In genomic region chr3:17214031-17214430, GRCm38 (mm10) we compare ENCODE assay signal across 25 mouse cellular contexts.
DNase-seq lines count a peak whose midpoint lies in the region; ATAC-seq lines count a peak whose summit lies in the region.
"Had no signal": no experiment of that assay in that cellular context is flagged by ENCODE, and none has a peak within 500 bp of the region (broad histone marks: within the 10 kb centered on the region; RNA-seq: fewer than 3 reads in every experiment).

No protein-coding gene starts in this region.

- ATAC-seq in forebrain, embryonic 12.5 days (ENCODE audit: low FRiP score), result 0 out of 2 replicates have a peak, but pooled peaks have one; percentile 39
- no peak for ATAC-seq in forebrain, embryonic 15.5 days (replicated peaks)
- peak; percentile 45; the same call in 1 of the 2 replicates for ATAC-seq in midbrain, embryonic 11.5 days (ENCODE audit: low FRiP score)
- ATAC-seq in embryonic facial prominence, embryonic 14.5 days (ENCODE audit: low read depth), result no peak
- ATAC-seq in neural tube, embryonic 14.5 days (ENCODE audit: low read depth), result peak; percentile 72; the same call in 1 of the 2 replicates
- no peak for ATAC-seq in monocyte, adult 5-6 weeks (replicated peaks; ENCODE audit: insufficient number of reproducible peaks, low FRiP score, low TSS enrichment, poor library complexity, severe bottlenecking)
- ATAC-seq: intestine, embryonic 15.5 days had no signal

- no peaks in the 10 kb centered on the region for H3K9me3 ChIP-seq in forebrain, embryonic 12.5 days
- no peaks in the 10 kb centered on the region for H3K9me3 ChIP-seq in forebrain, embryonic 15.5 days
- no peaks in the 10 kb centered on the region for H3K9me3 ChIP-seq in midbrain, embryonic 11.5 days (ENCODE audit: control insufficient read depth, low read length)
- H3K9me3 ChIP-seq in midbrain, embryonic 10.5 days (replicated peaks), result no peaks in the 10 kb centered on the region
- no peaks in the 10 kb centered on the region for H3K9me3 ChIP-seq in embryonic facial prominence, embryonic 14.5 days (ENCODE audit: control insufficient read depth, low read length)
- no peaks in the 10 kb centered on the region for H3K9me3 ChIP-seq in neural tube, embryonic 14.5 days (ENCODE audit: control insufficient read depth, low read length)
- H3K9me3 ChIP-seq: heart, embryonic 12.5 days; hindbrain, embryonic 15.5 days; intestine, embryonic 15.5 days; limb, embryonic 15.5 days; liver, embryonic 15.5 days; lung, embryonic 15.5 days; megakaryocyte, embryonic 14.5 days had no signal

- no peak overlapping the region for H3K4me2 ChIP-seq in forebrain, embryonic 12.5 days
- no peak overlapping the region for H3K4me2 ChIP-seq in forebrain, embryonic 15.5 days (replicated peaks)
- no peak overlapping the region for H3K4me2 ChIP-seq in midbrain, embryonic 11.5 days
- H3K4me2 ChIP-seq in embryonic facial prominence, embryonic 14.5 days (ENCODE audit: low read depth, low read length), result no peak overlapping the region
- no peak overlapping the region for H3K4me2 ChIP-seq in neural tube, embryonic 14.5 days (ENCODE audit: low read depth, low read length)
- H3K4me2 ChIP-seq: heart, embryonic 12.5 days; hindbrain, embryonic 15.5 days; intestine, embryonic 15.5 days; limb, embryonic 15.5 days; liver, embryonic 15.5 days; lung, embryonic 15.5 days had no signal

- H3K9ac ChIP-seq in forebrain, embryonic 12.5 days, result no peak overlapping the region
- no peak overlapping the region for H3K9ac ChIP-seq in forebrain, embryonic 15.5 days (replicated peaks)
- no peak overlapping the region for H3K9ac ChIP-seq in midbrain, embryonic 11.5 days (ENCODE audit: low read length)
- H3K9ac ChIP-seq in embryonic facial prominence, embryonic 14.5 days (ENCODE audit: low read depth, low read length), result no peak overlapping the region
- H3K9ac ChIP-seq in neural tube, embryonic 14.5 days (replicated peaks; ENCODE audit: low read depth, low read length), result no peak overlapping the region
- H3K9ac ChIP-seq: heart, embryonic 12.5 days; hindbrain, embryonic 15.5 days; intestine, embryonic 15.5 days; limb, embryonic 15.5 days; liver, embryonic 15.5 days; lung, embryonic 15.5 days had no signal

- H3K4me3 ChIP-seq in forebrain, embryonic 12.5 days (replicated peaks), result no peak overlapping the region
- H3K4me3 ChIP-seq in forebrain, embryonic 15.5 days, result no peak overlapping the region
- no peak overlapping the region for H3K4me3 ChIP-seq in midbrain, embryonic 11.5 days (ENCODE audit: low read depth, low read length)
- no peak overlapping the region for H3K4me3 ChIP-seq in midbrain, embryonic 10.5 days
- H3K4me3 ChIP-seq in embryonic facial prominence, embryonic 14.5 days (ENCODE audit: low read depth, low read length), result no peak overlapping the region
- no peak overlapping the region for H3K4me3 ChIP-seq in neural tube, embryonic 14.5 days (ENCODE audit: low read depth, low read length)
- H3K4me3 ChIP-seq: heart, embryonic 12.5 days; hindbrain, embryonic 15.5 days; intestine, embryonic 15.5 days; limb, embryonic 15.5 days; liver, embryonic 15.5 days; lung, embryonic 15.5 days; megakaryocyte, embryonic 14.5 days had no signal

- H3K27me3 ChIP-seq in forebrain, embryonic 12.5 days, result no peaks in the 10 kb centered on the region
- no peaks in the 10 kb centered on the region for H3K27me3 ChIP-seq in forebrain, embryonic 15.5 days
- H3K27me3 ChIP-seq in midbrain, embryonic 11.5 days (ENCODE audit: control insufficient read depth, insufficient read depth, low read length), result no peaks in the 10 kb centered on the region
- H3K27me3 ChIP-seq in midbrain, embryonic 10.5 days (ENCODE audit: low read depth, poor library complexity, severe bottlenecking), result no peaks in the 10 kb centered on the region
- no peaks in the 10 kb centered on the region for H3K27me3 ChIP-seq in embryonic facial prominence, embryonic 14.5 days (replicated peaks; ENCODE audit: control insufficient read depth, insufficient read depth, low read length)
- no peaks in the 10 kb centered on the region for H3K27me3 ChIP-seq in neural tube, embryonic 14.5 days (ENCODE audit: control insufficient read depth, insufficient read depth, low read length)
- H3K27me3 ChIP-seq: heart, embryonic 12.5 days; hindbrain, embryonic 15.5 days; intestine, embryonic 15.5 days; limb, embryonic 15.5 days; liver, embryonic 15.5 days; lung, embryonic 15.5 days; megakaryocyte, embryonic 14.5 days had no signal

- no peak overlapping the region for H3K27ac ChIP-seq in forebrain, embryonic 12.5 days
- H3K27ac ChIP-seq in forebrain, embryonic 15.5 days (replicated peaks), result no peak overlapping the region
- no peak overlapping the region for H3K27ac ChIP-seq in midbrain, embryonic 11.5 days (ENCODE audit: low read depth, low read length)
- no peak overlapping the region for H3K27ac ChIP-seq in midbrain, embryonic 10.5 days (replicated peaks)
- no peak overlapping the region for H3K27ac ChIP-seq in embryonic facial prominence, embryonic 14.5 days (replicated peaks; ENCODE audit: low read depth, low read length)
- no peak overlapping the region for H3K27ac ChIP-seq in neural tube, embryonic 14.5 days (ENCODE audit: low read depth, low read length)
- H3K27ac ChIP-seq: hindbrain, embryonic 15.5 days; intestine, embryonic 15.5 days; limb, embryonic 15.5 days; liver, embryonic 15.5 days; lung, embryonic 15.5 days had no signal

- no peak for DNase-seq in midbrain, embryonic 11.5 days (ENCODE audit: low spot score, missing footprints)
- DNase-seq in midbrain, embryonic 10.5 days (ENCODE audit: low spot score), result no peak
- DNase-seq in embryonic facial prominence, embryonic 14.5 days (ENCODE audit: low spot score), result peak; percentile 7
- DNase-seq in right cerebral cortex, postnatal 10 days (ENCODE audit: low spot score in 2 of 2), result no peak
- DNase-seq: adrenal gland, postnatal 14 days; cerebellum, adult 9-10 months; gastrocnemius, postnatal 10 days; heart, postnatal 10 days; kidney, adult 8-10 months; kidney, postnatal 10 days; left cerebral cortex, postnatal 4 days; lung, postnatal 36 days; right cerebral cortex, postnatal 14 days; spleen, adult 18-20 months had no signal

- no peaks in the 10 kb centered on the region for H3K36me3 ChIP-seq in forebrain, embryonic 12.5 days (replicated peaks)
- H3K36me3 ChIP-seq in forebrain, embryonic 15.5 days, result no peaks in the 10 kb centered on the region
- no peaks in the 10 kb centered on the region for H3K36me3 ChIP-seq in midbrain, embryonic 11.5 days (ENCODE audit: control insufficient read depth, insufficient read depth, low read length)
- H3K36me3 ChIP-seq in midbrain, embryonic 10.5 days, result no peaks in the 10 kb centered on the region
- no peaks in the 10 kb centered on the region for H3K36me3 ChIP-seq in embryonic facial prominence, embryonic 14.5 days (ENCODE audit: control insufficient read depth, insufficient read depth, low read length)
- H3K36me3 ChIP-seq in neural tube, embryonic 14.5 days (ENCODE audit: control insufficient read depth, insufficient read depth, low read length), result no peaks in the 10 kb centered on the region
- H3K36me3 ChIP-seq: heart, embryonic 12.5 days; hindbrain, embryonic 15.5 days; intestine, embryonic 15.5 days; limb, embryonic 15.5 days; liver, embryonic 15.5 days; lung, embryonic 15.5 days had no signal

- H3K4me1 ChIP-seq in forebrain, embryonic 12.5 days, result no peaks in the 10 kb centered on the region
- no peaks in the 10 kb centered on the region for H3K4me1 ChIP-seq in forebrain, embryonic 15.5 days
- H3K4me1 ChIP-seq in midbrain, embryonic 11.5 days (ENCODE audit: control insufficient read depth, insufficient read depth, low read length), result no peaks in the 10 kb centered on the region
- no peaks in the 10 kb centered on the region for H3K4me1 ChIP-seq in midbrain, embryonic 10.5 days
- H3K4me1 ChIP-seq in embryonic facial prominence, embryonic 14.5 days (ENCODE audit: control insufficient read depth, insufficient read depth, low read length), result no peaks in the 10 kb centered on the region
- no peaks in the 10 kb centered on the region for H3K4me1 ChIP-seq in neural tube, embryonic 14.5 days (ENCODE audit: control insufficient read depth, insufficient read depth, low read length)
- H3K4me1 ChIP-seq: heart, embryonic 12.5 days; hindbrain, embryonic 15.5 days; intestine, embryonic 15.5 days; limb, embryonic 15.5 days; liver, embryonic 15.5 days; lung, embryonic 15.5 days; megakaryocyte, embryonic 14.5 days had no signal

- WGBS in forebrain, embryonic 12.5 days, result 67% methylated on average over 3 of the region's 3 CpGs
- WGBS in forebrain, embryonic 15.5 days, result 51% methylated on average over 3 of the region's 3 CpGs
- 73% methylated on average over 3 of the region's 3 CpGs for WGBS in midbrain, embryonic 11.5 days
- 86% methylated on average over 3 of the region's 3 CpGs for WGBS in midbrain, embryonic 10.5 days
- 59% methylated on average over 3 of the region's 3 CpGs for WGBS in embryonic facial prominence, embryonic 14.5 days
- WGBS in neural tube, embryonic 14.5 days, result 22% methylated on average over 3 of the region's 3 CpGs

Comparison
In these comparisons a context has a peak if more than half of its experiments do, and no peak if none do; other contexts are left out.
1. ATAC-seq: peak in forebrain, embryonic 12.5 days (single experiment), midbrain, embryonic 11.5 days (single experiment) and neural tube, embryonic 14.5 days (single experiment); none in forebrain, embryonic 15.5 days (single experiment), embryonic facial prominence, embryonic 14.5 days (single experiment) and monocyte, adult 5-6 weeks (single experiment).